Mouse (Mus musculus) liver, postnatal 0 days (tissue): ENCODE measurements around the gene Pdcd2. TPM values are rescaled to one million over a fixed set of nuclear protein-coding genes. Genes with fewer than 3 reads are reported as not detected.
A peak's percentile ranks its signal among the peaks of the same experiment; 100 is the strongest.

Experiments used
- ATAC-seq: fragments of 200-750 bp; cut with Nextera tagmentation; 2 replicates; pipeline ENCODE4 v1.8.0; 2017; ENCODE audit warnings: mild to moderate bottlenecking, moderate library complexity
- DNase-seq: peaks from one replicate; pipeline ENCODE4 v3.0.0-alpha.2; 2016
- H3K27ac ChIP-seq: fragments of 300-500 bp; sonication (generic); 2 replicates; pipeline ENCODE4 v1.5.1; 2014; ENCODE audit warnings: antibody characterized with exemption, moderate library complexity, mild to moderate bottlenecking, low read depth
- H3K27me3 ChIP-seq: fragments of 300-500 bp; sonication (generic); 2 replicates; pipeline ENCODE4 v1.6.1; 2014; ENCODE audit warnings: low read length, control low read depth, mixed read lengths; ENCODE audit not compliant: insufficient read depth
- H3K36me3 ChIP-seq: fragments of 300-500 bp; sonication (generic); replicated peaks from 2 replicates; pipeline ENCODE4 v1.6.1; 2014; ENCODE audit warnings: mild to moderate bottlenecking, control low read depth, low read length, moderate library complexity, mixed read lengths; ENCODE audit not compliant: insufficient read depth
- H3K4me1 ChIP-seq: fragments of 300-500 bp; sonication (generic); 2 replicates; pipeline ENCODE4 v1.6.1; 2014; ENCODE audit warnings: antibody characterized with exemption, mild to moderate bottlenecking, control low read depth; ENCODE audit not compliant: insufficient read depth
- H3K4me2 ChIP-seq: fragments of 300-500 bp; sonication (generic); 2 replicates; pipeline ENCODE4 v1.6.1; 2014; ENCODE audit warnings: low read depth, mild to moderate bottlenecking, low read length, moderate library complexity, mixed read lengths
- H3K4me3 ChIP-seq: fragments of 300-500 bp; sonication (generic); 2 replicates; pipeline ENCODE4 v1.5.1; 2014; ENCODE audit warnings: low read depth, low read length
- H3K9ac ChIP-seq: fragments of 300-500 bp; sonication (generic); replicated peaks from 2 replicates; pipeline ENCODE4 v1.6.1; 2014; ENCODE audit warnings: mild to moderate bottlenecking, moderate library complexity
- H3K9me3 ChIP-seq: fragments of 300-500 bp; sonication (generic); 2 replicates; pipeline ENCODE4 v1.6.1; 2016; ENCODE audit warnings: mild to moderate bottlenecking, control low read depth, low read length, mixed read lengths
- CTCF ChIP-seq: sonication (generic); IDR thresholded peaks from 2 replicates; pipeline ENCODE4 v1.5.1; 2016; ENCODE audit warnings: antibody characterized with exemption, low read depth
- EP300 ChIP-seq: IDR thresholded peaks from 2 replicates; pipeline ENCODE4 v1.6.1; 2016; ENCODE audit warnings: antibody characterized with exemption, low read depth, mild to moderate bottlenecking
- WGBS: fragments of 180-500 bp; shearing (Covaris S2); extraction: QIAGEN DNeasy Blood & Tissue Kit; methylation state at CpG from one replicate; pipeline ENCODE4 v1.1.7; 2014; ENCODE audit not compliant: insufficient replicate concordance; 5-methylcytosine and 5-hydroxymethylcytosine counted together
- polyA plus RNA-seq: library from polyadenylated mRNA; unstranded; fragments of >200 nt; fragmentation: Nextera tagmentation; extraction: Ambion mirVana; gene quantifications from 2 replicates; pipeline ENCODE4 v1.2.1, GENCODE M21; 2015

Gene Pdcd2
- polyA plus RNA-seq, 1 experiment from 2014 or later, result 25.4 TPM

- Histone ChIP-seq H3K9ac (no peak overlapping the region), H3K4me3 (no peak overlapping the region), H3K27ac (no peak overlapping the region), H3K27me3 (no peaks in the 10 kb centered on the region), H3K9me3 (no peaks in the 10 kb centered on the region), H3K4me2 (no peak overlapping the region), H3K4me1 (no peaks in the 10 kb centered on the region), H3K36me3 (peaks cover 79% of the 10 kb centered on the region)
- 56% methylated on average over 5 of the region's 5 CpGs for WGBS
- no peak for DNase-seq
- TF ChIP-seq EP300 (no peak; the same call in 1 of the 2 replicates), CTCF (peak; percentile 39)
- ATAC-seq, result peak; percentile 45; the same call in 1 of the 2 replicates
Measured at GRCm38 (mm10) chr17:15517776-15518175, 9.3 kb downstream of the Pdcd2 start.

DNA sequence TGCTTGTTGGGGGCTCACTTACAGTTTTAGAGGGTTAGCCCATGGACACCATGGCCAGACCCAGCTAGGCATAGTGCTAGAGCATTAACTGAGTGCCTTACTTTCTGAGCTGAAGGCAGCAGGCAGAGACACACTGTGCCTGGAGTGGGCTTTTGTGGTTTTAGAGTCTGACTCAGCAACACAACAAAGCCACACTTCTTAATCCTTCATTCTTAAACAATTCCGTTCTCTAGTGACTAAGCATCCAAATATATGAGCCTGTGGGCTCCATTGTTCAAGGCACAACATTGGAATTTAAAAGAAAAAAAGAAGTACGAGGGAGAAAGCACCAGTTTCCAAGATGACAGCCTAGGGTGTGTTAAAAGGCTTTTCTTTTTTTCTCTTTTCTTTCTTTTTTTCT is 16.4 kb downstream of the Pdcd2 start:
- Histone ChIP-seq H3K27me3 (no peaks in the 10 kb centered on the region), H3K4me2 (no peak overlapping the region), H3K4me3 (no peak overlapping the region), H3K9me3 (no peaks in the 10 kb centered on the region), H3K36me3 (peaks cover 78% of the 10 kb centered on the region), H3K4me1 (no peaks in the 10 kb centered on the region), H3K9ac (no peak overlapping the region), H3K27ac (no peak overlapping the region)
- 82% methylated on average over 2 of the region's 2 CpGs for WGBS
- TF ChIP-seq CTCF (no peak), EP300 (no peak)
- ATAC-seq (no peak), DNase-seq (no peak)

- H3K4me3 ChIP-seq, result peak within 1 kb of the TSS; percentile 85
- peak within 1 kb of the TSS; percentile 93 for H3K27ac ChIP-seq
- ATAC-seq (peak; percentile 90), DNase-seq (peak; percentile 98)
- peaks cover 27% of the 10 kb centered on the region for H3K36me3 ChIP-seq
- TF ChIP-seq EP300, result no peak
- no peak for TF ChIP-seq CTCF
- H3K4me2 ChIP-seq, result peak within 1 kb of the TSS; percentile 94
- H3K4me1 ChIP-seq, result peaks cover 29% of the 10 kb centered on the region
- H3K9me3 ChIP-seq, result no peaks in the 10 kb centered on the region
- peak within 1 kb of the TSS; percentile 97 for H3K9ac ChIP-seq
- under 1% methylated on average over 63 of the region's 63 CpGs for WGBS
- H3K27me3 ChIP-seq, result no peaks in the 10 kb centered on the region
Measured at GRCm38 (mm10) chr17:15499656-15500394, 27.3 kb downstream of the Pdcd2 start, which contains the start of the genes Psmb1 and Tbp. Gene Psmb1, minus strand, starts transcription at chr17:15499751. Gene Tbp, plus strand, starts transcription at chr17:15499888.

DNA sequence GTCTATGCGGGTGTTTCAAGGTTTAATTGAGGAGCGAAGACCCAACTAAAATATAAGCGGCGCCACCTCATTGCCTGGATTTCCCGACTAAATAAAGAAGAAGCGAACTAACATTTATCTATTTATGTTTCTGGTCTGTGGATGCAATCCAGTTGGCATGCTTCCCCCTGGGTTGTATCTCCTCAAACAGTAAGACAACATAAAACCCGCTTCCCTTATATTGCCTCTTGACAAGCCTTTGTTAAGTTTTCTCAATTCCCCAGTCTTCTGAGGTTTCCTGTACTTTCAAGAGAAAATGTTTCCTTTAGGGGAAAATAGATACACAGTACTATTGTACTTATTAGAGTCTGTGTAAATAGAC is 28.4 kb downstream of the Pdcd2 start:
- H3K9ac ChIP-seq, result peak overlapping the region; percentile 84
- 48% methylated on average over 7 of the region's 7 CpGs for WGBS
- H3K36me3 ChIP-seq, result peaks cover 24% of the 10 kb centered on the region
- TF ChIP-seq EP300 (no peak), CTCF (no peak)
- peak overlapping the region; percentile 85 for H3K4me3 ChIP-seq
- DNase-seq (no peak), ATAC-seq (no peak)
- no peaks in the 10 kb centered on the region for H3K27me3 ChIP-seq
- H3K27ac ChIP-seq, result peak overlapping the region; percentile 93
- peak overlapping the region; percentile 94 for H3K4me2 ChIP-seq
- peaks cover 29% of the 10 kb centered on the region for H3K4me1 ChIP-seq
- H3K9me3 ChIP-seq, result no peaks in the 10 kb centered on the region

DNA sequence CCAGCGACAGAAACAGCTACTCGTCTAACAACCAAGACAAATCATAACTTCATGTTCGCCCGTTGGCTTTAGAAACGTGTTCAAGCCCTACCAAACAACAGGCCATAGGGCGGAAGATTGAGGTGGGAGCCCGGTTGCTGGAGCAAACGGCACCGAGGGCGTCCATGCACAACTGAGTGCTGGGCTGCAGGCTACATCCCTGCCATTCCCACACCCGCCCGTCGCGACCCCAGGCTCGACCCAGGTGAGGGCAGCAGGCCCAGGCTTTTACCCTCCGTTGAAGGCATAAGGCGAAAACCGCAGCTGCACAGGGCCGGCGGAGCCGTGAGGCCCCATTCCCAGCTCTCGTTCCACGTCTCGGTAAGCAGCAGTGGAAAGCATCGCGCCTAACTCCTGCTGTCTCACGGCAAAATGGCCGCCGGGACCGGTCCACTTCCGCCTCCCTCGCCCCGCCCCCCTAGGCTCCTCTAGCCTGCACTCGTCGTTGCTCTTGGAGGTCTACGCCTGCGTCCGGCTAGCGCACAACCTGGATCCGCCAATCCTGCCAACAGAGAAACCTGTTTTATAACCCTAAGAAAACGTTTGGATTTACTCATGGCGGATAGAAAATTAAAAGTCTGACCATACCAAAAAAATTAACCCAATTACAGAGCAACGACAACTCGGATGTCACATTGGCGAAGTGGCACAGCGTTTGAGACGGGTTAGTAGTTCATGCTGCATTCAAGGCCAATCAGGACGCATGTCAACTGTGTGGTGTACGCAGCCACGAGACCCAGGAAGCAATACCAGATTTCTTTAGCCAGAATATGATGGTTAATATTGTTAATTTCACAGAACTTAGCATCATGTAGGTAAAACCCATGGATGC is 29.0 kb downstream of the Pdcd2 start:
- peak overlapping the region; percentile 84 for H3K9ac ChIP-seq
- H3K4me3 ChIP-seq, result peak overlapping the region; percentile 85
- under 1% methylated on average over 50 of the region's 50 CpGs for WGBS
- DNase-seq (peak; percentile 95), ATAC-seq (peak; percentile 91)
- H3K27ac ChIP-seq, result peak overlapping the region; percentile 93
- H3K27me3 ChIP-seq, result no peaks in the 10 kb centered on the region
- TF ChIP-seq CTCF (0 out of 2 replicates have a peak, but pooled peaks have one; percentile 11), EP300 (no peak)
- no peaks in the 10 kb centered on the region for H3K9me3 ChIP-seq
- H3K36me3 ChIP-seq, result peaks cover 27% of the 10 kb centered on the region
- H3K4me1 ChIP-seq, result peaks cover 29% of the 10 kb centered on the region
- peak overlapping the region; percentile 94 for H3K4me2 ChIP-seq

GRCm38 (mm10) chr17:15490542-15490941 is 36.6 kb downstream of the Pdcd2 start:
- DNase-seq (no peak), ATAC-seq (no peak)
- H3K4me1 ChIP-seq, result no peaks in the 10 kb centered on the region
- H3K4me3 ChIP-seq, result no peak overlapping the region
- 81% methylated on average over 7 of the region's 7 CpGs for WGBS
- H3K36me3 ChIP-seq, result peaks cover 49% of the 10 kb centered on the region
- no peak overlapping the region for H3K4me2 ChIP-seq
- TF ChIP-seq EP300 (no peak), CTCF (no peak)
- H3K9me3 ChIP-seq, result no peaks in the 10 kb centered on the region
- no peaks in the 10 kb centered on the region for H3K27me3 ChIP-seq
- no peak overlapping the region for H3K27ac ChIP-seq
- H3K9ac ChIP-seq, result no peak overlapping the region
